Mouse (Mus musculus): ENCODE results near the gene Kcnmb3. TPM values are rescaled to one million over a fixed set of nuclear protein-coding genes. Genes with fewer than 3 reads are reported as not detected.
"Not testable (repeated sequence)": the region's sequence is repeated elsewhere in the genome, so short reads cannot be mapped to it uniquely, and the experiment has no call there.

Gene Kcnmb3
- total RNA-seq, 2 experiments from 2014 or later: 0.57 to 0.76 TPM

DNA sequence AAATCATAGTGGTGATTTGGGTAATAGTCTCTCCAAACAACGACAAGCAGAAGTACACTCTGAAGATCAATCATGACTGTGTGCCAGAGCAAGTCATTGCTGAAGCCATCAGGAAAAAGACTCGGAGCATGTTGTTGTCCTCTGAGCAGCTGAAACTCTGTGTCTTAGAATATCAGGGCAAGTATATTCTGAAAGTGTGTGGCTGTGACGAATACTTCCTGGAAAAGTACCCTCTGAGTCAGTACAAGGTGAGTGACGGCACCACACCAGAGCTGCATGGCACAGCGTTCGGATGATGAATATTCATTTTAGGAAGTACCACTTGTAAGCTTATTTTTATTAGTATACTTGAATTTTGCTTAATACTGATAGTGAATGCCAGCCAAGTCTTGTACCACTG lies 54.2 kb downstream of the Kcnmb3 start:
- intact Hi-C loops (cut with DNase I): no loop called here
- no peak for DNase-seq (ENCODE audit: low spot score in 2 of 2)

GRCm38 (mm10) chr3:32437297-32437696 lies 54.7 kb downstream of the Kcnmb3 start:
- intact Hi-C loops (cut with DNase I): no loop called here
- DNase-seq (ENCODE audit: low spot score in 2 of 2): no peak

GRCm38 (mm10) chr3:32436101-32436500 lies 55.9 kb downstream of the Kcnmb3 start:
- intact Hi-C loops (cut with DNase I): no loop called here
- DNase-seq (ENCODE audit: low spot score in 2 of 2): no peak

GRCm38 (mm10) chr3:32434016-32434415 lies 58.0 kb downstream of the Kcnmb3 start:
- no peak for DNase-seq (ENCODE audit: low spot score in 2 of 2)
- intact Hi-C loops (cut with DNase I): no loop called here

- intact Hi-C loops (cut with DNase I): no loop called here
- no peak for DNase-seq (ENCODE audit: low spot score in 2 of 2)
Measured at GRCm38 (mm10) chr3:32430394-32430793, 61.6 kb downstream of the Kcnmb3 start.

- intact Hi-C loops (cut with DNase I); DNase-seq (ENCODE audit: low spot score in 2 of 2): not testable (repeated sequence)
Measured at GRCm38 (mm10) chr3:32429351-32429750, 62.7 kb downstream of the Kcnmb3 start.

GRCm38 (mm10) chr3:32428921-32429320 lies 63.1 kb downstream of the Kcnmb3 start:
- intact Hi-C loops (cut with DNase I): no loop called here
- DNase-seq (ENCODE audit: low spot score in 2 of 2): no peak

- intact Hi-C loops (cut with DNase I): no loop called here
- DNase-seq (ENCODE audit: low spot score in 2 of 2): no peak
Measured at GRCm38 (mm10) chr3:32428361-32428760, 63.7 kb downstream of the Kcnmb3 start.

DNA sequence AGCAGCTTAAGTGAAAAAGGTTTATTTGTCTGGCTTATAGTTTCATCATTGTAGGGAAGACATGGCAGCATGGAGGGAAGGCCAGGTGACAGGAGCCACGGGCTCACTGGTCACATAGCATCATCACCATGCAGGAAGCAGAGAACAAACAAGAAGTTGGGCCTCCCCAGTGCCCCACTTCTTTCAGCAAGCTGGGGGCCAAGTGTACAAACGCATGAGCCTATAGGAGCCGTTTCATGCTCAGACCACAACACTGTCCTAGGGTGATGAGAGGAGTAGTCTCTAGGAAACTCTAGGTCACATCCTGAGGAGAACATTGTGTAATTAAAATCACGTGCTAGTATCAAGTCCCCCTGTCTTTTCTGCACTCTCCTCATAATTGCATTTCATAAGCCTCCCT lies 64.3 kb downstream of the Kcnmb3 start:
- intact Hi-C loops (cut with DNase I): no loop called here
- DNase-seq (ENCODE audit: low spot score in 2 of 2): no peak

Other genes starting within 250 kb of the Kcnmb3 start
- 10 to 100 TPM; 96.0 to 98.3 TPM for gene Zmat3, start 126.2 kb downstream of the Kcnmb3 start, total RNA-seq (2021)
- gene Pik3ca, start 94.6 kb downstream of the Kcnmb3 start, total RNA-seq (2021): 10 to 100 TPM; 60.9 to 62.3 TPM
- 10 to 100 TPM; 34.2 to 35.4 TPM for gene Zfp639, start 18.0 kb upstream of the Kcnmb3 start, total RNA-seq (2021)
- gene Mfn1, start 37.2 kb upstream of the Kcnmb3 start, total RNA-seq (2021): 100 to 1,000 TPM; 106 to 124 TPM
- 10 to 100 TPM; 44.5 to 47.1 TPM for gene Gnb4, start 124.4 kb upstream of the Kcnmb3 start, total RNA-seq (2021)
- gene Actl6a, start 214.1 kb upstream of the Kcnmb3 start, total RNA-seq (2021): 10 to 100 TPM; 14.6 to 16.7 TPM
- 100 to 1,000 TPM; 212 to 213 TPM for gene Ndufb5, start 244.8 kb upstream of the Kcnmb3 start, total RNA-seq (2021)
- gene Mrpl47, start 245.4 kb upstream of the Kcnmb3 start, total RNA-seq (2021): 10 to 100 TPM; 22.1 to 22.8 TPM

Measured in left cerebral cortex, postnatal 25 days (tissue).